In genomic region chr11:95596704-95597103, GRCm38 (mm10) we compare ENCODE assay signal across 12 mouse cellular contexts. TPM values are rescaled to one million over a fixed set of nuclear protein-coding genes. Genes with fewer than 3 reads are reported as not detected.
DNase-seq lines count a peak whose midpoint lies in the region; ATAC-seq lines count a peak whose summit lies in the region.
"Had no signal": no experiment of that assay in that cellular context is flagged by ENCODE, and none has a peak within 500 bp of the region (broad histone marks: within the 10 kb centered on the region; RNA-seq: fewer than 3 reads in every experiment).

No protein-coding gene starts in this region.

- H3K27me3 ChIP-seq in hindbrain, embryonic 10.5 days (ENCODE audit: insufficient read depth, poor library complexity, severe bottlenecking), result peaks cover 95% of the 10 kb centered on the region
- H3K27me3 ChIP-seq in hindbrain, embryonic 11.5 days (ENCODE audit: control insufficient read depth, insufficient read depth, low read length), result peaks cover 8% of the 10 kb centered on the region
- peaks cover 9% of the 10 kb centered on the region; the same call in 1 of the 2 replicates for H3K27me3 ChIP-seq in neural tube, embryonic 12.5 days (replicated peaks)
- H3K27me3 ChIP-seq in midbrain, embryonic 14.5 days (ENCODE audit: control insufficient read depth, insufficient read depth, low read length), result peaks cover 30% of the 10 kb centered on the region

- no peak overlapping the region for H3K4me3 ChIP-seq in hindbrain, embryonic 10.5 days
- H3K4me3 ChIP-seq in hindbrain, embryonic 11.5 days (ENCODE audit: low read depth, low read length), result no peak overlapping the region
- no peak overlapping the region for H3K4me3 ChIP-seq in neural tube, embryonic 12.5 days
- no peak overlapping the region for H3K4me3 ChIP-seq in midbrain, embryonic 14.5 days (replicated peaks; ENCODE audit: low read depth, low read length)

- peaks cover 51% of the 10 kb centered on the region for H3K4me1 ChIP-seq in hindbrain, embryonic 10.5 days (replicated peaks)
- H3K4me1 ChIP-seq in hindbrain, embryonic 11.5 days (replicated peaks; ENCODE audit: control insufficient read depth, insufficient read depth, low read length), result peaks cover 12% of the 10 kb centered on the region
- H3K4me1 ChIP-seq in neural tube, embryonic 12.5 days, result peaks cover 48% of the 10 kb centered on the region
- 0 out of 2 replicates have a peak, but pooled peaks cover 8% of the 10 kb centered on the region for H3K4me1 ChIP-seq in midbrain, embryonic 14.5 days (ENCODE audit: control insufficient read depth, insufficient read depth, low read length)

- H3K27ac ChIP-seq in hindbrain, embryonic 10.5 days, result 0 out of 2 replicates have a peak overlapping the region, but pooled peaks have one; percentile 59
- H3K27ac ChIP-seq in hindbrain, embryonic 11.5 days (ENCODE audit: low read depth, low read length), result no peak overlapping the region
- no peak overlapping the region for H3K27ac ChIP-seq in neural tube, embryonic 12.5 days
- H3K27ac ChIP-seq in midbrain, embryonic 14.5 days (replicated peaks; ENCODE audit: low read depth, low read length), result no peak overlapping the region

- no peak overlapping the region for H3K4me2 ChIP-seq in hindbrain, embryonic 11.5 days (replicated peaks; ENCODE audit: low read depth, low read length)
- 0 out of 2 replicates have a peak overlapping the region, but pooled peaks have one; percentile 41 for H3K4me2 ChIP-seq in neural tube, embryonic 12.5 days (replicated peaks)
- H3K4me2 ChIP-seq in midbrain, embryonic 14.5 days (ENCODE audit: low read length), result no peak overlapping the region
- H3K4me2 ChIP-seq: midbrain, embryonic 11.5 days had no signal

- no peaks in the 10 kb centered on the region for H3K9me3 ChIP-seq in hindbrain, embryonic 10.5 days
- H3K9me3 ChIP-seq in hindbrain, embryonic 11.5 days (ENCODE audit: control insufficient read depth, low read length), result no peaks in the 10 kb centered on the region
- no peaks in the 10 kb centered on the region for H3K9me3 ChIP-seq in neural tube, embryonic 12.5 days
- H3K9me3 ChIP-seq in midbrain, embryonic 14.5 days (ENCODE audit: control insufficient read depth, low read length), result no peaks in the 10 kb centered on the region

- H3K9ac ChIP-seq in hindbrain, embryonic 11.5 days (ENCODE audit: low read depth, low read length), result no peak overlapping the region
- H3K9ac ChIP-seq in neural tube, embryonic 12.5 days, result no peak overlapping the region
- no peak overlapping the region for H3K9ac ChIP-seq in midbrain, embryonic 14.5 days (replicated peaks; ENCODE audit: low read length)

- WGBS in hindbrain, embryonic 10.5 days, result 44% methylated on average over 11 of the region's 11 CpGs
- 41% methylated on average over 11 of the region's 11 CpGs for WGBS in hindbrain, embryonic 11.5 days
- 32% methylated on average over 11 of the region's 11 CpGs for WGBS in neural tube, embryonic 12.5 days
- 37% methylated on average over 11 of the region's 11 CpGs for WGBS in midbrain, embryonic 14.5 days

- DNase-seq in embryo, embryonic 10 days (ENCODE audit: low spot score), result peak; percentile 24
- DNase-seq in embryo, embryonic 9.5 days (ENCODE audit: extremely low spot score), result no peak
- DNase-seq in hindbrain, embryonic 10.5 days (ENCODE audit: low spot score), result no peak
- DNase-seq in hindbrain, embryonic 11.5 days (ENCODE audit: low spot score), result no peak
- no peak for DNase-seq in neural tube, embryonic 10.5 days (ENCODE audit: extremely low spot score, low spot score)
- no peak for DNase-seq in midbrain, embryonic 14.5 days
- DNase-seq in right cerebral cortex, adult 18-20 months, result no peak
- DNase-seq: cerebellum, adult 18-20 months; lung, postnatal 14 days; thymus, adult 2 months had no signal

- H3K36me3 ChIP-seq in hindbrain, embryonic 10.5 days, result no peaks in the 10 kb centered on the region
- H3K36me3 ChIP-seq in hindbrain, embryonic 11.5 days (ENCODE audit: control insufficient read depth, insufficient read depth, low read length), result no peaks in the 10 kb centered on the region
- no peaks in the 10 kb centered on the region for H3K36me3 ChIP-seq in neural tube, embryonic 12.5 days
- H3K36me3 ChIP-seq in midbrain, embryonic 14.5 days (ENCODE audit: control insufficient read depth, insufficient read depth, low read length), result no peaks in the 10 kb centered on the region

- no peak for ATAC-seq in hindbrain, embryonic 11.5 days (ENCODE audit: low FRiP score)
- ATAC-seq in neural tube, embryonic 12.5 days (ENCODE audit: low FRiP score, low read depth), result no peak
- no peak for ATAC-seq in midbrain, embryonic 14.5 days (ENCODE audit: low FRiP score, low TSS enrichment)

RNA-seq across cellular contexts. Expression of gene Ngfr, which starts 9.2 kb away (rescaled TPM):
- polyA plus RNA-seq in hindbrain, embryonic 10.5 days (2016; fragmentation: Nextera tagmentation; extraction: Ambion mirVana), result 28.7 and 51.6 TPM in 2 replicates
- 27.7 and 29.6 TPM in 2 replicates for polyA plus RNA-seq in hindbrain, embryonic 11.5 days (2014; fragmentation: Nextera tagmentation; extraction: Ambion mirVana)
- polyA plus RNA-seq in neural tube, embryonic 12.5 days (2016; fragmentation: Nextera tagmentation; extraction: Ambion mirVana), result 106 and 125 TPM in 2 replicates
- 8.4 and 13.7 TPM in 2 replicates for polyA plus RNA-seq in midbrain, embryonic 14.5 days (2014; fragmentation: Nextera tagmentation; extraction: Ambion mirVana)
